Mouse (Mus musculus) ES-Bruce4 (cell line): Measurements from ENCODE around the gene Dynlt1c. TPM values are rescaled to one million over a fixed set of nuclear protein-coding genes. Genes with fewer than 3 reads are reported as not detected.
"Not testable (repeated sequence)": the region's sequence is repeated elsewhere in the genome, so short reads cannot be mapped to it uniquely, and the experiment has no call there.

Experiments used
- H3K27ac ChIP-seq: 2 replicates; pipeline ENCODE4 v1.5.1; 2012; ENCODE audit warnings: low read length, inconsistent platforms; ENCODE audit not compliant: insufficient read depth
- H3K27me3 ChIP-seq: 2 replicates; pipeline ENCODE4 v1.6.1; 2012; ENCODE audit warnings: mild to moderate bottlenecking, low read length, inconsistent platforms; ENCODE audit not compliant: control insufficient read depth, poor library complexity, insufficient read depth, severe bottlenecking
- H3K36me3 ChIP-seq: 2 replicates; pipeline ENCODE4 v1.6.1; 2012; ENCODE audit warnings: inconsistent platforms, mild to moderate bottlenecking, low read length, moderate library complexity; ENCODE audit not compliant: control insufficient read depth, poor library complexity, insufficient read depth, severe bottlenecking
- H3K4me1 ChIP-seq: one replicate; pipeline ENCODE4 v1.8.1; 2011; ENCODE audit warnings: low read length; ENCODE audit not compliant: control insufficient read depth, insufficient read depth
- H3K4me3 ChIP-seq: 2 replicates; pipeline ENCODE4 v1.5.1; 2011; ENCODE audit warnings: low read depth, mild to moderate bottlenecking, low read length
- H3K9ac ChIP-seq: 2 replicates; pipeline ENCODE4 v1.6.1; 2012; ENCODE audit warnings: low read depth, mild to moderate bottlenecking, inconsistent platforms; ENCODE audit not compliant: poor library complexity, severe bottlenecking
- H3K9me3 ChIP-seq: replicated peaks from 2 replicates; pipeline ENCODE4 v1.6.1; 2012; ENCODE audit warnings: mild to moderate bottlenecking, low read length, inconsistent platforms; ENCODE audit not compliant: control insufficient read depth, poor library complexity, insufficient read depth, severe bottlenecking
- CTCF ChIP-seq: IDR thresholded peaks from one replicate; pipeline ENCODE4 v1.8.1; 2011; ENCODE audit warnings: low read depth, low read length
- EP300 ChIP-seq: IDR thresholded peaks from 2 replicates; pipeline ENCODE4 v1.6.1; 2011; ENCODE audit warnings: low read depth, low read length; ENCODE audit not compliant: insufficient read depth
- POLR2A ChIP-seq: IDR thresholded peaks from one replicate; pipeline ENCODE4 v1.8.1; 2011; ENCODE audit warnings: low read length; ENCODE audit not compliant: insufficient read depth
- polyA plus RNA-seq: library from polyadenylated mRNA; stranded (reverse); fragments of >200 nt; gene quantifications from 2 replicates; pipeline ENCODE4 v1.2.4, GENCODE M21; 2011; ENCODE audit warnings: low read depth; ENCODE audit not compliant: missing spikeins, insufficient read depth, insufficient read length

Gene Dynlt1c
- polyA plus RNA-seq, 1 experiment = 26.1 TPM

- H3K4me3 ChIP-seq = no peak overlapping the region
- TF ChIP-seq CTCF = no peak
- no peak for TF ChIP-seq EP300
- TF ChIP-seq POLR2A = no peak
- no peaks in the 10 kb centered on the region for H3K27me3 ChIP-seq
- no peaks in the 10 kb centered on the region for H3K9me3 ChIP-seq
- no peaks in the 10 kb centered on the region for H3K36me3 ChIP-seq
- no peak overlapping the region for H3K9ac ChIP-seq
- no peak overlapping the region for H3K27ac ChIP-seq
- H3K4me1 ChIP-seq = no peaks in the 10 kb centered on the region
Observed at GRCm38 (mm10) chr17:6636861-6637260, 35.4 kb downstream of the Dynlt1c start.

GRCm38 (mm10) chr17:6637434-6637833 is 36.0 kb downstream of the Dynlt1c start:
- H3K36me3 ChIP-seq, H3K4me1 ChIP-seq, H3K9me3 ChIP-seq, H3K9ac ChIP-seq, H3K27me3 ChIP-seq, H3K4me3 ChIP-seq, H3K27ac ChIP-seq: not testable (repeated sequence)

GRCm38 (mm10) chr17:6638444-6638843 is 37.0 kb downstream of the Dynlt1c start:
- not testable (repeated sequence) for H3K9ac ChIP-seq, H3K9me3 ChIP-seq, H3K36me3 ChIP-seq, H3K27ac ChIP-seq, H3K4me3 ChIP-seq, H3K4me1 ChIP-seq, H3K27me3 ChIP-seq

- H3K4me1 ChIP-seq = not testable (repeated sequence)
Observed at GRCm38 (mm10) chr17:6639486-6639885, 38.0 kb downstream of the Dynlt1c start.

GRCm38 (mm10) chr17:6640044-6640637 is 38.7 kb downstream of the Dynlt1c start:
- H3K27me3 ChIP-seq, H3K9ac ChIP-seq, H3K27ac ChIP-seq, H3K36me3 ChIP-seq, H3K9me3 ChIP-seq, H3K4me1 ChIP-seq, H3K4me3 ChIP-seq: not testable (repeated sequence)

More at GRCm38 (mm10) chr17:6639486-6639885, 38.0 kb downstream of the Dynlt1c start:
- not testable (repeated sequence) for H3K27me3 ChIP-seq, H3K9me3 ChIP-seq, H3K4me3 ChIP-seq, H3K27ac ChIP-seq, H3K9ac ChIP-seq, H3K36me3 ChIP-seq

GRCm38 (mm10) chr17:6640771-6641429 is 39.4 kb downstream of the Dynlt1c start:
- H3K9ac ChIP-seq, H3K27me3 ChIP-seq, H3K36me3 ChIP-seq, H3K27ac ChIP-seq, H3K9me3 ChIP-seq, H3K4me1 ChIP-seq: not testable (repeated sequence)
- peak overlapping the region; percentile 38 for H3K4me3 ChIP-seq

GRCm38 (mm10) chr17:6644210-6644609 is 42.7 kb downstream of the Dynlt1c start:
- H3K27me3 ChIP-seq, H3K9me3 ChIP-seq, H3K27ac ChIP-seq, H3K4me3 ChIP-seq, H3K9ac ChIP-seq, H3K36me3 ChIP-seq, H3K4me1 ChIP-seq: not testable (repeated sequence)

GRCm38 (mm10) chr17:6644673-6645072 is 43.2 kb downstream of the Dynlt1c start:
- not testable (repeated sequence) for H3K9ac ChIP-seq, H3K27ac ChIP-seq, H3K4me1 ChIP-seq, H3K36me3 ChIP-seq, H3K27me3 ChIP-seq, H3K4me3 ChIP-seq, H3K9me3 ChIP-seq

- not testable (repeated sequence) for H3K4me3 ChIP-seq, H3K9me3 ChIP-seq, H3K9ac ChIP-seq, H3K4me1 ChIP-seq, H3K36me3 ChIP-seq, H3K27me3 ChIP-seq, H3K27ac ChIP-seq
Observed at GRCm38 (mm10) chr17:6645668-6646067, 44.2 kb downstream of the Dynlt1c start.
